Mouse (Mus musculus) C2C12 (cell line): ENCODE results near the gene Serpina1e.

Source experiments
- CEBPB ChIP-seq: IDR thresholded peaks from one replicate; pipeline ENCODE4 v1.6.1; 2011; ENCODE audit warnings: low read depth, mild to moderate bottlenecking, control low read depth, moderate library complexity
- CTCF ChIP-seq: IDR thresholded peaks from one replicate; pipeline ENCODE4 v1.5.1; 2011; ENCODE audit not compliant: control insufficient read depth, insufficient read depth, insufficient read length
- FOSL1 ChIP-seq: IDR thresholded peaks from one replicate; pipeline ENCODE4 v1.8.0; 2011; ENCODE audit warnings: mild to moderate bottlenecking, low read length; ENCODE audit not compliant: poor library complexity, insufficient read depth, severe bottlenecking
- MAX ChIP-seq: IDR thresholded peaks from one replicate; pipeline ENCODE4 v1.6.1; 2011; ENCODE audit warnings: mild to moderate bottlenecking, control low read depth
- MYOD1 ChIP-seq: IDR thresholded peaks from one replicate; pipeline ENCODE4 v1.6.1; 2011; ENCODE audit warnings: low read depth; ENCODE audit not compliant: control insufficient read depth, insufficient read length

- no peak for TF ChIP-seq CTCF
- no peak for TF ChIP-seq MAX
- TF ChIP-seq MYOD1: no peak
- no peak for TF ChIP-seq CEBPB
- TF ChIP-seq FOSL1: no peak
These were observed 18.3 kb upstream of the Serpina1e start for GRCm38 (mm10) chr12:103977060-103977459.
